Comparison of ENCODE assay signal across 28 mouse cellular contexts in genomic region chr6:47818721-47819120, GRCm38 (mm10). TPM values are rescaled to one million over a fixed set of nuclear protein-coding genes. Genes with fewer than 3 reads are reported as not detected.
DNase-seq lines count a peak whose midpoint lies in the region; ATAC-seq and TF ChIP-seq lines count a peak whose summit lies in the region.
"Had no signal": no experiment of that assay in that cellular context is flagged by ENCODE, and none has a peak within 500 bp of the region (broad histone marks: within the 10 kb centered on the region; RNA-seq: fewer than 3 reads in every experiment).

No protein-coding gene starts in this region.

- H3K27me3 ChIP-seq in MEL (ENCODE audit: control insufficient read depth in 1 of 2, insufficient read depth in 2 of 2, low read length in 2 of 2), result no peaks in the 10 kb centered on the region
- no peaks in the 10 kb centered on the region for H3K27me3 ChIP-seq in hindbrain, embryonic 12.5 days
- H3K27me3 ChIP-seq: embryonic facial prominence, embryonic 13.5 days; forebrain, embryonic 13.5 days; heart, embryonic 13.5 days; hindbrain, embryonic 15.5 days had no signal

- TF ChIP-seq RAD21 in MEL (IDR thresholded peaks at IDR 0.05; ENCODE audit: low read depth, low read length), result no peak

- no peak overlapping the region for H3K27ac ChIP-seq in MEL (ENCODE audit: control insufficient read depth, low read depth, low read length)
- H3K27ac ChIP-seq in hindbrain, embryonic 12.5 days, result no peak overlapping the region
- H3K27ac ChIP-seq: embryonic facial prominence, embryonic 10.5 days; embryonic facial prominence, embryonic 13.5 days; forebrain, embryonic 10.5 days; forebrain, embryonic 13.5 days; gastrocnemius, adult 2 months; heart, adult 2 months; heart, embryonic 10.5 days; heart, embryonic 13.5 days; hindbrain, embryonic 15.5 days had no signal

- TF ChIP-seq POLR2A in MEL (IDR thresholded peaks at IDR 0.05; ENCODE audit: control insufficient read depth in 1 of 2, insufficient read depth in 1 of 2, low read depth in 1 of 2, low read length in 2 of 2, poor library complexity in 1 of 2), result no peak

- H3K36me3 ChIP-seq in MEL (ENCODE audit: control insufficient read depth in 1 of 2, insufficient read depth in 2 of 2, low read length in 2 of 2), result peaks cover 0 to 16% of the 10 kb centered on the region in 2 experiments; a peak in 2 of 4 replicates
- H3K36me3 ChIP-seq in hindbrain, embryonic 12.5 days, result peaks cover 50% of the 10 kb centered on the region

- H3K4me2 ChIP-seq in hindbrain, embryonic 12.5 days (replicated peaks), result no peak overlapping the region
- H3K4me2 ChIP-seq: embryonic facial prominence, embryonic 13.5 days; forebrain, embryonic 13.5 days; heart, embryonic 13.5 days; hindbrain, embryonic 15.5 days had no signal

- no peak overlapping the region for H3K9ac ChIP-seq in MEL (ENCODE audit: control insufficient read depth, low read depth, low read length, poor library complexity, severe bottlenecking)
- H3K9ac ChIP-seq in hindbrain, embryonic 12.5 days, result no peak overlapping the region
- H3K9ac ChIP-seq: embryonic facial prominence, embryonic 13.5 days; forebrain, embryonic 13.5 days; hindbrain, embryonic 15.5 days had no signal

- TF ChIP-seq CTCF in MEL (IDR thresholded peaks at IDR 0.05 in 2 of 3, conservative IDR thresholded peaks at IDR 0.05 in 1 of 3; ENCODE audit: control insufficient read depth in 1 of 3, insufficient read depth in 1 of 3, low read depth in 2 of 3, low read length in 3 of 3, poor library complexity in 1 of 3, severe bottlenecking in 1 of 3), result no peak

- H3K9me3 ChIP-seq in MEL (replicated peaks; ENCODE audit: insufficient read depth, low read length), result no peaks in the 10 kb centered on the region
- H3K9me3 ChIP-seq in hindbrain, embryonic 12.5 days (replicated peaks), result no peaks in the 10 kb centered on the region
- H3K9me3 ChIP-seq: embryonic facial prominence, embryonic 10.5 days; embryonic facial prominence, embryonic 13.5 days; forebrain, embryonic 10.5 days; forebrain, embryonic 13.5 days; heart, embryonic 10.5 days; heart, embryonic 13.5 days; hindbrain, embryonic 15.5 days had no signal

- DNase-seq in adrenal gland, adult 2 months, result peak; percentile 49
- no peak for DNase-seq in adrenal gland, postnatal 4 days (ENCODE audit: low spot score in 2 of 2)
- DNase-seq in 3134 (ENCODE audit: extremely low read depth, insufficient read length, low spot score) (peak; percentile 35), MEL (ENCODE audit: low read depth, low spot score) (peak; percentile 68)
- peak; percentile 27 to 30 for DNase-seq in adrenal gland, postnatal 36 days
- DNase-seq in gastrocnemius, postnatal 4 days (ENCODE audit: low spot score in 2 of 2), result no peak
- DNase-seq: cerebellum, adult 11 months; cerebellum, adult 2 months; cerebellum, adult 9-11 months; cerebellum, postnatal 25 days; embryo, embryonic 11 days; gastrocnemius, adult 2 months; gastrocnemius, postnatal 14 days; heart, adult 2 months; heart, postnatal 14 days; heart, postnatal 4 days; kidney, adult 2 months had no signal

- H3K4me3 ChIP-seq in MEL (ENCODE audit: control insufficient read depth in 1 of 2, insufficient read depth in 1 of 2, low read depth in 2 of 2, low read length in 2 of 2), result no peak overlapping the region
- H3K4me3 ChIP-seq in hindbrain, embryonic 12.5 days, result no peak overlapping the region
- H3K4me3 ChIP-seq: embryonic facial prominence, embryonic 10.5 days; embryonic facial prominence, embryonic 13.5 days; forebrain, embryonic 10.5 days; forebrain, embryonic 13.5 days; gastrocnemius, adult 2 months; heart, adult 2 months; heart, embryonic 10.5 days; heart, embryonic 13.5 days; hindbrain, embryonic 15.5 days had no signal

- TF ChIP-seq EP300 in MEL (IDR thresholded peaks at IDR 0.05; ENCODE audit: low read depth in 1 of 2, low read length in 2 of 2), result peak in 1 of 2 experiments; percentile 4; a peak in 1 of 4 replicates

- H3K79me2 ChIP-seq in MEL (ENCODE audit: control insufficient read depth, insufficient read depth, low read length, poor library complexity), result no peaks in the 10 kb centered on the region

- 95% methylated on average over 8 of the region's 8 CpGs for WGBS in hindbrain, embryonic 12.5 days

- ATAC-seq in hindbrain, embryonic 12.5 days (ENCODE audit: low FRiP score), result no peak
- no peak for ATAC-seq in frontal cortex, adult (ENCODE audit: low TSS enrichment)
- ATAC-seq: forebrain, embryonic 13.5 days; forebrain, embryonic 16.5 days; intestine, postnatal 0 days had no signal

- H3K4me1 ChIP-seq in MEL (ENCODE audit: control insufficient read depth in 1 of 2, insufficient read depth in 2 of 2, low read length in 2 of 2), result no peaks in the 10 kb centered on the region; a peak in 2 of 4 replicates
- no peaks in the 10 kb centered on the region; the same call in 1 of the 2 replicates for H3K4me1 ChIP-seq in hindbrain, embryonic 12.5 days
- H3K4me1 ChIP-seq: heart, embryonic 10.5 days had no signal

TF ChIP-seq in MEL, 35 proteins besides CTCF, POLR2A, EP300 and RAD21:
- TF ChIP-seq GATA1 (IDR thresholded peaks at IDR 0.05; ENCODE audit: low read depth, low read length) (0 out of 2 replicates have a peak, but pooled peaks have one; percentile 12), TBP (IDR thresholded peaks at IDR 0.05; ENCODE audit: low read depth, low read length) (peak; percentile 81), RCOR1 (IDR thresholded peaks at IDR 0.05; ENCODE audit: low read depth, low read length) (0 out of 2 replicates have a peak, but pooled peaks have one; percentile 38), ELF1 (IDR thresholded peaks at IDR 0.05; ENCODE audit: low read depth, low read length) (no peak), BHLHE40 (IDR thresholded peaks at IDR 0.05; ENCODE audit: borderline replicate concordance, low read depth, low read length) (no peak)

RNA-seq across cellular contexts. Expression of gene Pdia4, which starts 5.5 kb away (rescaled TPM):
- 100 to 1,000 TPM in 1 of 2 experiments, 10 to 100 TPM in 1; 93.2 to 114 TPM for total RNA-seq in adrenal gland, adult 2 months (2021)
- polyA plus RNA-seq in adrenal gland, adult 2 months (2012; rRNA removed), result 7.9 and 8.7 TPM in 2 replicates
- 100 to 1,000 TPM; 115 to 130 TPM for total RNA-seq in adrenal gland, postnatal 4 days (2021)
- 95.0 and 112 TPM in 2 replicates for total RNA-seq in MEL (2012; rRNA removed)
- polyA plus RNA-seq in MEL (2012; ENCODE audit: insufficient read depth in 1 of 2, insufficient read length in 2 of 2, low read depth in 1 of 2, low replicate concordance in 2 of 2, missing spikeins in 1 of 2), result 10 to 100 TPM in 1 of 2 experiments, not detected in 1; 91.4 TPM
- 10 to 100 TPM; 93.8 to 97.5 TPM for total RNA-seq in adrenal gland, postnatal 36 days (2021)
- polyA plus RNA-seq in hindbrain, embryonic 12.5 days (2016; fragmentation: Nextera tagmentation; extraction: Ambion mirVana), result 236 and 258 TPM in 2 replicates
- total RNA-seq in gastrocnemius, postnatal 4 days (2021), result 10 to 100 TPM; 60.3 to 64.3 TPM

RNA-seq across cellular contexts. Expression of gene Zfp786, which starts 11.9 kb away (rescaled TPM):
- total RNA-seq in adrenal gland, adult 2 months (2021), result under 1 TPM; 0.78 to 0.93 TPM
- 0.30 and 0.37 TPM in 2 replicates for polyA plus RNA-seq in adrenal gland, adult 2 months (2012; rRNA removed)
- 1 to 10 TPM; 2.1 to 2.7 TPM for total RNA-seq in adrenal gland, postnatal 4 days (2021)
- total RNA-seq in MEL (2012; rRNA removed), result 1.2 and 2.0 TPM in 2 replicates
- polyA plus RNA-seq in MEL (2012; ENCODE audit: insufficient read depth in 1 of 2, insufficient read length in 2 of 2, low read depth in 1 of 2, low replicate concordance in 2 of 2, missing spikeins in 1 of 2), result 1 to 10 TPM in 1 of 2 experiments, not detected in 1; 1.3 TPM
- 1 to 10 TPM in 1 of 2 experiments, under 1 TPM in 1; 0.83 to 1.4 TPM for total RNA-seq in adrenal gland, postnatal 36 days (2021)
- polyA plus RNA-seq in hindbrain, embryonic 12.5 days (2016; fragmentation: Nextera tagmentation; extraction: Ambion mirVana), result 12.1 and 12.7 TPM in 2 replicates
- total RNA-seq in gastrocnemius, postnatal 4 days (2021), result 1 to 10 TPM; 1.0 to 1.3 TPM

RNA-seq across cellular contexts. Expression of gene Zfp398, which starts 16.7 kb away (rescaled TPM):
- 10 to 100 TPM; 10.5 to 12.1 TPM for total RNA-seq in adrenal gland, adult 2 months (2021)
- 11.7 and 13.4 TPM in 2 replicates for polyA plus RNA-seq in adrenal gland, adult 2 months (2012; rRNA removed)
- 10 to 100 TPM; 16.7 to 18.0 TPM for total RNA-seq in adrenal gland, postnatal 4 days (2021)
- 4.2 and 4.7 TPM in 2 replicates for total RNA-seq in MEL (2012; rRNA removed)
- polyA plus RNA-seq in MEL (2012; ENCODE audit: insufficient read depth in 1 of 2, insufficient read length in 2 of 2, low read depth in 1 of 2, low replicate concordance in 2 of 2, missing spikeins in 1 of 2), result 1 to 10 TPM in 1 of 2 experiments, not detected in 1; 9.5 TPM
- total RNA-seq in adrenal gland, postnatal 36 days (2021), result 10 to 100 TPM in 1 of 2 experiments, 1 to 10 TPM in 1; 9.9 to 13.3 TPM
- 14.0 and 15.1 TPM in 2 replicates for polyA plus RNA-seq in hindbrain, embryonic 12.5 days (2016; fragmentation: Nextera tagmentation; extraction: Ambion mirVana)
- 1 to 10 TPM; 7.5 to 8.8 TPM for total RNA-seq in gastrocnemius, postnatal 4 days (2021)

RNA-seq across cellular contexts. Expression of gene Zfp282, which starts 58.3 kb away (rescaled TPM):
- total RNA-seq in adrenal gland, adult 2 months (2021), result 1 to 10 TPM; 7.0 to 9.2 TPM
- 6.9 and 7.1 TPM in 2 replicates for polyA plus RNA-seq in adrenal gland, adult 2 months (2012; rRNA removed)
- 10 to 100 TPM; 19.7 to 19.8 TPM for total RNA-seq in adrenal gland, postnatal 4 days (2021)
- total RNA-seq in MEL (2012; rRNA removed), result 8.2 and 8.5 TPM in 2 replicates
- 10 to 100 TPM in 1 of 2 experiments, not detected in 1; 13.8 TPM for polyA plus RNA-seq in MEL (2012; ENCODE audit: insufficient read depth in 1 of 2, insufficient read length in 2 of 2, low read depth in 1 of 2, low replicate concordance in 2 of 2, missing spikeins in 1 of 2)
- 10 to 100 TPM in 1 of 2 experiments, 1 to 10 TPM in 1; 9.9 to 11.2 TPM for total RNA-seq in adrenal gland, postnatal 36 days (2021)
- polyA plus RNA-seq in hindbrain, embryonic 12.5 days (2016; fragmentation: Nextera tagmentation; extraction: Ambion mirVana), result 27.0 and 28.3 TPM in 2 replicates
- total RNA-seq in gastrocnemius, postnatal 4 days (2021), result 10 to 100 TPM; 14.2 to 15.2 TPM

Comparison
In these comparisons a context has a peak if more than half of its experiments do, and no peak if none do; other contexts are left out.
1. DNase-seq: peak in adrenal gland, adult 2 months (single experiment), 3134 (single experiment), MEL (single experiment) and adrenal gland, postnatal 36 days (2 of 2); none in adrenal gland, postnatal 4 days (0 of 2) and gastrocnemius, postnatal 4 days (0 of 2).